Mouse (Mus musculus): ENCODE data around the gene Gpr182. TPM values are rescaled to one million over a fixed set of nuclear protein-coding genes. Genes with fewer than 3 reads are reported as not detected.

Gene Gpr182
- polyA plus RNA-seq (2017; shearing (Covaris generic)) = 0.06 TPM

DNA sequence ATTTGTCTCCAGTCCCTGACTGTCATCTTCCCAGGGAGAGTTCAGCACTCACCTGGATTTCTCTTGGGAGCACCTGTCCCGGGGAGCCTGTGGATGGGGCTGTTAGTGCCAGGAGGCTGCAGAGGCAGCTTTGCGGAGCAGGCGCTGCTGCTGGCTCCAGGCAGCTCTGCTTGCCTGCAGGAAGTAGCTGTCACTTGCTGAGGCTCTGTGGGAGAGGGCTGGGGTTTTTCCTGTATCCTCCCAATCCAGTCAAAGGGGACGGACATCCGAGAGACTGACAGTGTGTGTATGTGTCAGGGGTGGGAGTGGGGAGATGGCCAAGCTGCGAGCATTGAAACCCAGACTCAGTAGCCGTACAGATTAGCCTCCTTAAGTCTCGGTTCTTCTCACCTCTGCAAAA is at the start of gene Gpr182:
Gpr182 (minus strand) TSS at position 185 of the 400 bp plus-strand sequence.

DNA sequence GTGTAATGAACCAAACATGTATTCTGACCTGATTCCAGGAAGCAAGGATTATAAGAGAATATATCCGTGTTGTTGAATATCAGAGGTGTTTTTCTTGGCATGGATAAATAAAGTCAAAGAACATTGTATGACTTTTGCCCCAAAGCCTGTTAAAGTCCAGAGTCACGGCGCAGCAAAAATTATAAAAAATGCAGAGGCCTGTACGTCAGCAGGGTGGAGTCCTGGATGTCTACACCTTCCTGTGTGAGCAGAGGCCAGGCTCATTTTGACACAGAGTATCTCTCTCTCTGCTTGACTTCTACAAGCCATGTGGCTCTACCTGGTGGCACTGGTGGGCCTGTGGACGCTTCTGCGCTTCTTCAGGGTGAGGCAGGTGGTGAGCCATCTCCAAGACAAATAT is 49.4 kb upstream of the Gpr182 start, which contains the start of gene Rdh16:
Rdh16 (plus strand) TSS at position 262 of the 400 bp plus-strand sequence.

DNA sequence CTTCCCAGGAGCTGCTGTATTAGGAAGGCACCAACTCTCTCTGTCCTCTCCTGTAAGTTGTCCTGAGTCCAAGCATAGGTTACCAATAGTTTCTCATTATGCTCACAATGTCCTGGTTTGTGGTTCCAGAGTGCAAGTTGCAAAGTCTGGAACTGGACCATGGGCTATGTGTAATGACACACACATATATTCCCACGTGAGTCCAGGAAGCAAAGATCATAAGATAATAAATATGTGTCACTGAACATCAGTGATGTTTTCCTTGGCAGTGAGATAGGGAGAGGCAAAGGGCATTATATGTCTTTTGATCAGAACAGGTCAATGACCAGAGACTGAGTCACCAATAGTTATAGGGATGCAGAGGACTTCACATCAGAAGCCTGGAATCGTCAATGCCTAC is 24.5 kb upstream of the Gpr182 start, which contains the start of gene Rdh9:
Rdh9 (plus strand) TSS at position 376 of the 400 bp plus-strand sequence.

DNA sequence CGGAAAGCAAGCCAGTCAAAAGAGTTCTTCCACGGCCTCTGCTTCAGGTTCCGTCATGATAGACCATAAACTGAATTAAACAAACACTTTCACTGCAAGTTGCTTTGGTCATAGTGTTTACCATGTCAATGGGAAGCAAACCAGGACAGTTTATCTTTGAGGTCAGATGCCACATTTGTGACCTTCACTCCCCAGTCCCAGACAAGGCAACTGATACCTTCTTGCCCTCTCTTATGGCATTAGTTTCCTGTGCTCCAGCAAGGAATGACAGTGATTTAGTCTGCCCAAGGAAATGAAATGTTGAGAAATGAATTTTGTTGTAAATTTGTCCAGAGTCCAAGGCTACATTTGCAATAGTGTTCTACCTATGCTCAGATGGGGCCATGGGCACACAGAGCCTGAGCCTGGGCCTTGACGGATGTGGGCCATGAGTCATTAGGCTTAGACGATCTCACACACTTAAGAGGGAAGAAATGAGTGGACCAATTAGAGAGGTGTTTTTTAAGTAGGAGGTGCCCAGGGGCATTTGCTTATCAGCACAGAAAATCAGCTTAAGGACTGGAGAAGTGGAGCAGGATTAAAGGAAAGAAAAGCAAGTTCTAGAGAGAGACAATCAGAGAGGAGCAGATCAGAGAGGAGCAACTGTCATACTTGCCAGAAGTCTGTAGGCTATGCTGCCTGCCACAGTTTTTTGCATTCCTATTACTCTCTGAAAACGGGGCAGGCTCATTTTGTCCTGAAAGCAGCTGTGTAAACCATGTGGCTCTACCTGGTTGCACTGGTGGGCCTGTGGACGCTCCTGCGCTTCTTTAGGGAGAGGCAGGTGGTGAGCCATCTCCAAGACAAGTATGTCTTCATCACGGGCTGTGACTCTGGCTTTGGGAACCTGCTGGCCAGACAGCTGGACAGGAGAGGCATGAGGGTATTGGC is 7.9 kb upstream of the Gpr182 start, which contains the start of the genes Rdh1 and Rdh16f1:
Rdh1 (plus strand) TSS at position 541 of the 930 bp plus-strand sequence.
Rdh16f1 (plus strand) TSS at position 607 of the 930 bp plus-strand sequence.

DNA sequence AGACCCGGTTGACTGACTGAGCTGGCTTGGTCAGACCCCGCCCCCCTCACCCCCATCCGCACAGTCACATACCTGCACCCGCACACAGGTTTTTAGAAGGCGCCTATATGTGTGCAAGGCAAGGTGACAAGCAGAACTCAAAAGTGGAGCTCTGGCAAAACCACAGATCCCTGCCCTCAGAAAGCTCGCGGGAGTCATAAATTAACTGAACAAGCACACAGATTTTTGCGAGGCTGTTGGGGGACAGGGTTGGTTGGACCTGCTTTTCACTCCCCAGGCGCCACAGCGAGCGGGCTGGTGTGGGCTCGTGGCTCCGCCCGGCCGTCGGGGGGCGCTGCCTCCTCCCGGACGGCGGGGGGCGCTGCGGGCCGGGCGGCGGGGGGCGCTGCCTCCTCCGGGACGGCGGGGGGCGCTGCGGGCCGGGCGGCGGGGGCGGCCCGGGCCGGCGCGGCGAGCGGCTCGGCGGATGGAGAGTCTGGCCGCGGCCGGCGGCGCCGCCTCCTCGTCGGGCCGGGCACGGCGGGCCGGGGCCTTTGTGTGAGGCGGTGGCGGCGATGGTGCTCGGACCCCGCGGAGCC is 12.4 kb downstream of the Gpr182 start, which contains the start of gene Zbtb39:
Zbtb39 (plus strand) TSS at position 456 of the 578 bp plus-strand sequence.

DNA sequence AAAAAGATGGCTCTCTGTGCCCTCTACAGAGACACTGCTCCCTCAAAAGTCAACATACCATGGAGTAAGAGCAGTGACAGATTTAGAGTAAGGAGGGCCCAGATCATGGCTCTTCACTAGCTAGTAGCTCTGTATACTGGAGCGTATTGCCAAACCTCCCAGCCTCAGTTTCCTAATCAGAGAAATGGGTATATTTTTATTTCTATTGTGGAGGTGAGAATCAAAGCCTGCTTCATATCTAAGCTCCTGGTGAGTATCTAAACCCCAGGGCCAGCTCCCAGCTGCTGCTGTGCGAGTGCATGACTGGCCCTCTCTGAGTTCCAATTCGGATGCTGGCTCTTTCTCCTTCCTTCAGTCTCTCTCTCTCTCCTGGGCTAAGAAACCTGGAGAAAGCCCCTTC is 27.4 kb downstream of the Gpr182 start, which contains the start of gene Tac2:
Tac2 (plus strand) TSS at position 301 of the 400 bp plus-strand sequence.

DNA sequence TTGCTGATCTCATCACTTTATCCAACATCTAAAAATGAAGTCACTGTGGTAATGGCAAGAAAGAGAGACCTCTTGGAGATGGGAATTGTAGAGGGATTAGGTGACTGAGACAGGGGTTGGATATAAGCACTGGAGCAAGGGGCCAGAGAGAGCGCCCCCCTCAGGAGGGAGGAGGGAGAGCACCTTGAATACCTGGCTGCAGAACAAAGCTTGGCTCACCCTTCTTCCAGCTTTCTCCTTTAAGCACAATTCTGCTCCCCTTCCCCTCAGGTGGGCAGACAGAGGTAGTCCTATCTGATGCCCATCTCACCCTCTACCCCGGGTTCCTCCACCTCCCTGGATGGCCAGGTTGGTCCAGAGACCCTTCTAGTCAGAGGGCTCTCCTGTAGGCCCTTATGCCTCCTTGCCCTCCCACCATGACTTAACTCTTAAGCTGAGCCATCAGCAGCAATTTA is 46.7 kb downstream of the Gpr182 start, which contains the start of gene Myo1a:
Myo1a (plus strand) TSS at position 405 of the 455 bp plus-strand sequence.

Other genes with a start within 250 kb of the Gpr182 start
- gene Ndufa4l2, start 236.8 kb downstream of the Gpr182 start, polyA plus RNA-seq (2017; shearing (Covaris generic)) = not detected
- 103 TPM for gene Shmt2, start 229.3 kb downstream of the Gpr182 start, polyA plus RNA-seq (2017; shearing (Covaris generic))
- not detected for gene Nxph4, start 217.2 kb downstream of the Gpr182 start, polyA plus RNA-seq (2017; shearing (Covaris generic))
- 0.31 TPM for gene Lrp1, start 130.6 kb downstream of the Gpr182 start, polyA plus RNA-seq (2017; shearing (Covaris generic))
- gene Stat6, start 108.7 kb downstream of the Gpr182 start, polyA plus RNA-seq (2017; shearing (Covaris generic)) = 249 TPM
- 10.4 TPM for gene Nemp1, start 84.8 kb downstream of the Gpr182 start, polyA plus RNA-seq (2017; shearing (Covaris generic))
- gene Nab2, start 83.2 kb downstream of the Gpr182 start, polyA plus RNA-seq (2017; shearing (Covaris generic)) = 67.4 TPM
- gene Myo1a, start 46.6 kb downstream of the Gpr182 start, polyA plus RNA-seq (2017; shearing (Covaris generic)) = not detected
- gene Tac2, start 27.3 kb downstream of the Gpr182 start, polyA plus RNA-seq (2017; shearing (Covaris generic)) = 0.28 TPM
- 0.67 TPM for gene Zbtb39, start 12.2 kb downstream of the Gpr182 start, polyA plus RNA-seq (2017; shearing (Covaris generic))
- 0.18 TPM for gene Rdh1, start 8.0 kb upstream of the Gpr182 start, polyA plus RNA-seq (2017; shearing (Covaris generic))
- gene Rdh16f1, start 8.1 kb upstream of the Gpr182 start, polyA plus RNA-seq (2017; shearing (Covaris generic)) = not detected
- 1.1 TPM for gene Rdh9, start 24.7 kb upstream of the Gpr182 start, polyA plus RNA-seq (2017; shearing (Covaris generic))
- gene Rdh16, start 49.4 kb upstream of the Gpr182 start, polyA plus RNA-seq (2017; shearing (Covaris generic)) = not detected
- gene Rdh19, start 98.2 kb upstream of the Gpr182 start, polyA plus RNA-seq (2017; shearing (Covaris generic)) = not detected
- not detected for gene Rdh16f2, start 114.7 kb upstream of the Gpr182 start, polyA plus RNA-seq (2017; shearing (Covaris generic))
- not detected for gene Rdh7, start 137.1 kb upstream of the Gpr182 start, polyA plus RNA-seq (2017; shearing (Covaris generic))
- not detected for gene Sdr9c7, start 146.8 kb upstream of the Gpr182 start, polyA plus RNA-seq (2017; shearing (Covaris generic))

Data from CD4-positive, CD25-positive, alpha-beta regulatory T cell (primary cell).